ENCODE assay signal across 26 mouse cellular contexts in genomic region chr1:123924905-123925304, GRCm38 (mm10).
"Had no signal": no experiment of that assay in that cellular context is flagged by ENCODE, and none has a peak within 500 bp of the region (broad histone marks: within the 10 kb centered on the region; RNA-seq: fewer than 3 reads in every experiment).

No protein-coding gene starts in this region.

- H3K9ac ChIP-seq: embryonic facial prominence, embryonic 12.5 days; embryonic facial prominence, embryonic 13.5 days; embryonic facial prominence, embryonic 15.5 days; forebrain, embryonic 12.5 days; forebrain, embryonic 13.5 days; forebrain, embryonic 15.5 days; forebrain, postnatal 0 days had no signal

- H3K27ac ChIP-seq: embryonic facial prominence, embryonic 10.5 days; embryonic facial prominence, embryonic 12.5 days; embryonic facial prominence, embryonic 13.5 days; embryonic facial prominence, embryonic 15.5 days; forebrain, embryonic 10.5 days; forebrain, embryonic 12.5 days; forebrain, embryonic 13.5 days; forebrain, embryonic 15.5 days; gastrocnemius, adult 2 months; heart, adult 2 months; heart, embryonic 10.5 days had no signal

- H3K4me1 ChIP-seq: embryonic facial prominence, embryonic 10.5 days; embryonic facial prominence, embryonic 12.5 days; embryonic facial prominence, embryonic 13.5 days; embryonic facial prominence, embryonic 15.5 days; forebrain, embryonic 13.5 days; heart, embryonic 10.5 days had no signal

- H3K4me3 ChIP-seq: embryonic facial prominence, embryonic 10.5 days; embryonic facial prominence, embryonic 12.5 days; embryonic facial prominence, embryonic 13.5 days; embryonic facial prominence, embryonic 15.5 days; erythroblast, embryonic 14.5 days; forebrain, embryonic 10.5 days; forebrain, embryonic 12.5 days; forebrain, embryonic 13.5 days; forebrain, embryonic 15.5 days; gastrocnemius, adult 2 months; heart, adult 2 months; heart, embryonic 10.5 days had no signal

- H3K36me3 ChIP-seq: embryonic facial prominence, embryonic 10.5 days; embryonic facial prominence, embryonic 12.5 days; embryonic facial prominence, embryonic 13.5 days; embryonic facial prominence, embryonic 15.5 days; forebrain, embryonic 10.5 days; forebrain, embryonic 12.5 days; forebrain, embryonic 15.5 days; heart, embryonic 10.5 days had no signal

- H3K9me3 ChIP-seq: embryonic facial prominence, embryonic 10.5 days; embryonic facial prominence, embryonic 12.5 days; embryonic facial prominence, embryonic 13.5 days; embryonic facial prominence, embryonic 15.5 days; forebrain, embryonic 10.5 days; forebrain, embryonic 12.5 days; forebrain, embryonic 13.5 days; forebrain, embryonic 15.5 days; heart, embryonic 10.5 days had no signal

- DNase-seq: cerebellum, postnatal 10 days; cerebellum, postnatal 14 days; cerebellum, postnatal 25 days; cerebellum, postnatal 36 days; embryo, embryonic 11 days; forebrain, postnatal 0 days; gastrocnemius, adult 2 months; gastrocnemius, postnatal 10 days; gastrocnemius, postnatal 14 days; gastrocnemius, postnatal 25 days; gastrocnemius, postnatal 36 days; heart, adult 11 months; heart, adult 18-20 months; heart, adult 2 months had no signal

- H3K27me3 ChIP-seq: embryonic facial prominence, embryonic 12.5 days; embryonic facial prominence, embryonic 13.5 days; embryonic facial prominence, embryonic 15.5 days; forebrain, embryonic 12.5 days; forebrain, embryonic 13.5 days; forebrain, embryonic 15.5 days had no signal

- H3K4me2 ChIP-seq: embryonic facial prominence, embryonic 12.5 days; embryonic facial prominence, embryonic 13.5 days; embryonic facial prominence, embryonic 15.5 days; forebrain, embryonic 12.5 days; forebrain, embryonic 13.5 days; forebrain, embryonic 15.5 days had no signal

- ATAC-seq: forebrain, embryonic 13.5 days; forebrain, embryonic 14.5 days; forebrain, embryonic 15.5 days; forebrain, embryonic 16.5 days; forebrain, postnatal 0 days had no signal
